Mouse (Mus musculus): ENCODE results near the gene Rab21. TPM values are rescaled to one million over a fixed set of nuclear protein-coding genes. Genes with fewer than 3 reads are reported as not detected.

Rab21 gene
- polyA plus RNA-seq (2014; fragmentation: Illumina TruSeq; extraction: RNeasy Lipid Tissue Mini Kit (QIAGEN cat#74804); ENCODE audit: low read depth, low replicate concordance): 120 TPM

GRCm38 (mm10) chr10:115315473-115316171 is at the start of gene Rab21:
Gene Rab21 (minus strand): TSS chr10:115315594.

GRCm38 (mm10) chr10:115361840-115362622 is 46.6 kb upstream of the Rab21 start, which contains the start of gene Tmem19:
Gene Tmem19 (minus strand): TSS chr10:115362501.

GRCm38 (mm10) chr10:115251088-115251934 is 64.1 kb downstream of the Rab21 start, which contains the start of gene Tbc1d15:
Gene Tbc1d15 (minus strand): TSS chr10:115251467.

Other genes with a start within 250 kb of the Rab21 start
- not detected for gene Tph2, start 130.6 kb downstream of the Rab21 start, polyA plus RNA-seq (2014; fragmentation: Illumina TruSeq; extraction: RNeasy Lipid Tissue Mini Kit (QIAGEN cat#74804); ENCODE audit: low read depth, low replicate concordance)
- 126 TPM for gene Tbc1d15, start 64.1 kb downstream of the Rab21 start, polyA plus RNA-seq (2014; fragmentation: Illumina TruSeq; extraction: RNeasy Lipid Tissue Mini Kit (QIAGEN cat#74804); ENCODE audit: low read depth, low replicate concordance)
- 45.3 TPM for gene Tmem19, start 46.9 kb upstream of the Rab21 start, polyA plus RNA-seq (2014; fragmentation: Illumina TruSeq; extraction: RNeasy Lipid Tissue Mini Kit (QIAGEN cat#74804); ENCODE audit: low read depth, low replicate concordance)
- gene Thap2, start 68.8 kb upstream of the Rab21 start, polyA plus RNA-seq (2014; fragmentation: Illumina TruSeq; extraction: RNeasy Lipid Tissue Mini Kit (QIAGEN cat#74804); ENCODE audit: low read depth, low replicate concordance): 34.5 TPM
- 117 TPM for gene Zfc3h1, start 69.4 kb upstream of the Rab21 start, polyA plus RNA-seq (2014; fragmentation: Illumina TruSeq; extraction: RNeasy Lipid Tissue Mini Kit (QIAGEN cat#74804); ENCODE audit: low read depth, low replicate concordance)